Mouse (Mus musculus) hindbrain, embryonic 12.5 days (tissue): ENCODE measurements around the gene Csrp1. TPM values are rescaled to one million over a fixed set of nuclear protein-coding genes. Genes with fewer than 3 reads are reported as not detected.

ENCODE experiments used
- ATAC-seq: fragments of 200-750 bp; cut with Nextera tagmentation; 2 replicates; pipeline ENCODE4 v1.8.0; 2017; ENCODE audit warnings: moderate TSS enrichment; ENCODE audit not compliant: low FRiP score
- H3K27ac ChIP-seq: fragments of 300-500 bp; sonication (generic); 2 replicates; pipeline ENCODE4 v1.5.1; 2016; ENCODE audit warnings: mild to moderate bottlenecking
- H3K27me3 ChIP-seq: fragments of 300-500 bp; sonication (generic); 2 replicates; pipeline ENCODE4 v1.6.1; 2016; ENCODE audit warnings: mild to moderate bottlenecking
- H3K36me3 ChIP-seq: fragments of 300-500 bp; sonication (generic); 2 replicates; pipeline ENCODE4 v1.6.1; 2016; ENCODE audit warnings: mild to moderate bottlenecking
- H3K4me1 ChIP-seq: fragments of 300-500 bp; sonication (generic); 2 replicates; pipeline ENCODE4 v1.6.1; 2016
- H3K4me2 ChIP-seq: fragments of 300-500 bp; sonication (generic); replicated peaks from 2 replicates; pipeline ENCODE4 v1.6.1; 2016; ENCODE audit warnings: mild to moderate bottlenecking
- H3K4me3 ChIP-seq: fragments of 300-500 bp; sonication (generic); 2 replicates; pipeline ENCODE4 v1.5.1; 2016; ENCODE audit warnings: mild to moderate bottlenecking
- H3K9ac ChIP-seq: fragments of 300-500 bp; sonication (generic); 2 replicates; pipeline ENCODE4 v1.6.1; 2016; ENCODE audit warnings: mild to moderate bottlenecking, moderate library complexity
- H3K9me3 ChIP-seq: fragments of 300-500 bp; sonication (generic); replicated peaks from 2 replicates; pipeline ENCODE4 v1.6.1; 2016; ENCODE audit warnings: mild to moderate bottlenecking
- WGBS: fragments of 180-500 bp; shearing (Covaris S2); methylation state at CpG from one replicate; pipeline ENCODE4 v1.1.7; 2016; 5-methylcytosine and 5-hydroxymethylcytosine counted together
- polyA plus RNA-seq: library from polyadenylated mRNA; unstranded; fragments of >200 nt; fragmentation: Nextera tagmentation; extraction: Ambion mirVana; gene quantifications from 2 replicates; pipeline ENCODE4 v1.2.1, GENCODE M21; 2016

Gene Csrp1
- polyA plus RNA-seq, 1 experiment from 2014 or later, result 47.7 TPM

- H3K9ac ChIP-seq, result no peak overlapping the region; the same call in 1 of the 2 replicates
- peak overlapping the region; percentile 35; the same call in 1 of the 2 replicates for H3K27ac ChIP-seq
- peaks cover 30% of the 10 kb centered on the region for H3K27me3 ChIP-seq
- H3K9me3 ChIP-seq, result no peaks in the 10 kb centered on the region; the same call in 1 of the 2 replicates
- ATAC-seq, result peak; percentile 51
- peaks cover 17% of the 10 kb centered on the region for H3K4me1 ChIP-seq
- peak overlapping the region; percentile 55 for H3K4me2 ChIP-seq
- peak overlapping the region; percentile 30 for H3K4me3 ChIP-seq
- H3K36me3 ChIP-seq, result no peaks in the 10 kb centered on the region
- WGBS, result 1% methylated on average over 29 of the region's 29 CpGs
These were observed 20.7 kb upstream of the Csrp1 start for GRCm38 (mm10) chr1:135698996-135699705.

GRCm38 (mm10) chr1:135699892-135700291 is 20.0 kb upstream of the Csrp1 start:
- H3K27me3 ChIP-seq, result peaks cover 30% of the 10 kb centered on the region
- H3K4me3 ChIP-seq, result no peak overlapping the region
- H3K9ac ChIP-seq, result no peak overlapping the region
- no peak overlapping the region for H3K27ac ChIP-seq
- H3K4me2 ChIP-seq, result peak overlapping the region; percentile 55
- H3K4me1 ChIP-seq, result peaks cover 17% of the 10 kb centered on the region
- no peaks in the 10 kb centered on the region for H3K36me3 ChIP-seq
- ATAC-seq, result no peak
- H3K9me3 ChIP-seq, result no peaks in the 10 kb centered on the region; the same call in 1 of the 2 replicates
- WGBS, result 58% methylated on average over 2 of the region's 2 CpGs

GRCm38 (mm10) chr1:135700605-135701004 is 19.3 kb upstream of the Csrp1 start:
- peaks cover 30% of the 10 kb centered on the region for H3K27me3 ChIP-seq
- H3K4me3 ChIP-seq, result no peak overlapping the region
- H3K4me1 ChIP-seq, result peaks cover 17% of the 10 kb centered on the region
- no peaks in the 10 kb centered on the region; the same call in 1 of the 2 replicates for H3K9me3 ChIP-seq
- WGBS, result 2% methylated on average over 7 of the region's 7 CpGs
- no peaks in the 10 kb centered on the region for H3K36me3 ChIP-seq
- ATAC-seq, result peak; percentile 11; the same call in 1 of the 2 replicates
- no peak overlapping the region for H3K9ac ChIP-seq
- no peak overlapping the region for H3K27ac ChIP-seq
- no peak overlapping the region for H3K4me2 ChIP-seq

GRCm38 (mm10) chr1:135701314-135701713 is 18.5 kb upstream of the Csrp1 start:
- H3K27me3 ChIP-seq, result peaks cover 30% of the 10 kb centered on the region

GRCm38 (mm10) chr1:135702722-135703121 is 17.1 kb upstream of the Csrp1 start:
- no peak overlapping the region for H3K9ac ChIP-seq
- ATAC-seq, result no peak
- no peaks in the 10 kb centered on the region for H3K36me3 ChIP-seq
- no peak overlapping the region for H3K4me3 ChIP-seq
- H3K4me1 ChIP-seq, result peaks cover 17% of the 10 kb centered on the region
- H3K4me2 ChIP-seq, result no peak overlapping the region
- peaks cover 19% of the 10 kb centered on the region for H3K27me3 ChIP-seq
- 78% methylated on average over 2 of the region's 2 CpGs for WGBS
- no peaks in the 10 kb centered on the region for H3K9me3 ChIP-seq
- no peak overlapping the region for H3K27ac ChIP-seq

More at GRCm38 (mm10) chr1:135701314-135701713, 18.5 kb upstream of the Csrp1 start:
- peaks cover 17% of the 10 kb centered on the region for H3K4me1 ChIP-seq
- H3K4me3 ChIP-seq, result no peak overlapping the region
- no peaks in the 10 kb centered on the region; the same call in 1 of the 2 replicates for H3K9me3 ChIP-seq
- no peak overlapping the region for H3K9ac ChIP-seq
- no peaks in the 10 kb centered on the region for H3K36me3 ChIP-seq
- no peak overlapping the region for H3K27ac ChIP-seq
- ATAC-seq, result no peak
- H3K4me2 ChIP-seq, result no peak overlapping the region
- 43% methylated on average over 3 of the region's 3 CpGs for WGBS

GRCm38 (mm10) chr1:135704317-135704821 is 15.5 kb upstream of the Csrp1 start:
- Histone ChIP-seq H3K27me3 (peaks cover 6% of the 10 kb centered on the region), H3K4me2 (no peak overlapping the region), H3K4me3 (no peak overlapping the region), H3K9me3 (no peaks in the 10 kb centered on the region), H3K4me1 (peaks cover 2% of the 10 kb centered on the region), H3K36me3 (no peaks in the 10 kb centered on the region), H3K9ac (no peak overlapping the region), H3K27ac (no peak overlapping the region)
- WGBS, result 56% methylated on average over 3 of the region's 3 CpGs
- ATAC-seq, result no peak

- Histone ChIP-seq H3K4me2 (no peak overlapping the region), H3K9me3 (no peaks in the 10 kb centered on the region), H3K4me3 (no peak overlapping the region), H3K4me1 (no peaks in the 10 kb centered on the region), H3K9ac (no peak overlapping the region), H3K27ac (no peak overlapping the region), H3K27me3 (no peaks in the 10 kb centered on the region), H3K36me3 (no peaks in the 10 kb centered on the region)
- 51% methylated on average over 4 of the region's 4 CpGs for WGBS
- no peak for ATAC-seq
These were observed 11.5 kb upstream of the Csrp1 start for GRCm38 (mm10) chr1:135708369-135708768.

- Histone ChIP-seq H3K27me3 (no peaks in the 10 kb centered on the region), H3K27ac (no peak overlapping the region), H3K36me3 (no peaks in the 10 kb centered on the region), H3K9me3 (no peaks in the 10 kb centered on the region), H3K9ac (no peak overlapping the region), H3K4me1 (no peaks in the 10 kb centered on the region), H3K4me2 (no peak overlapping the region), H3K4me3 (no peak overlapping the region)
- 51% methylated on average over 7 of the region's 7 CpGs for WGBS
- no peak for ATAC-seq
These were observed 8.7 kb upstream of the Csrp1 start for GRCm38 (mm10) chr1:135711126-135711525.

- Histone ChIP-seq H3K9me3 (no peaks in the 10 kb centered on the region), H3K36me3 (no peaks in the 10 kb centered on the region), H3K27ac (no peak overlapping the region), H3K4me3 (no peak overlapping the region), H3K4me2 (no peak overlapping the region), H3K27me3 (no peaks in the 10 kb centered on the region), H3K9ac (no peak overlapping the region), H3K4me1 (no peaks in the 10 kb centered on the region)
- no peak for ATAC-seq
- WGBS, result 78% methylated on average over 9 of the region's 9 CpGs
These were observed 5.6 kb upstream of the Csrp1 start for GRCm38 (mm10) chr1:135714028-135714815.

- no peak for ATAC-seq
- Histone ChIP-seq H3K9ac (no peak overlapping the region), H3K36me3 (no peaks in the 10 kb centered on the region), H3K27ac (no peak overlapping the region), H3K9me3 (no peaks in the 10 kb centered on the region), H3K27me3 (no peaks in the 10 kb centered on the region), H3K4me2 (no peak overlapping the region), H3K4me1 (no peaks in the 10 kb centered on the region), H3K4me3 (no peak overlapping the region)
- 64% methylated on average over 3 of the region's 3 CpGs for WGBS
These were observed 4.8 kb upstream of the Csrp1 start for GRCm38 (mm10) chr1:135714901-135715609.

- Histone ChIP-seq H3K4me2 (no peak overlapping the region), H3K27me3 (no peaks in the 10 kb centered on the region), H3K27ac (no peak overlapping the region), H3K4me1 (no peaks in the 10 kb centered on the region), H3K9me3 (no peaks in the 10 kb centered on the region), H3K9ac (no peak overlapping the region), H3K4me3 (no peak overlapping the region), H3K36me3 (no peaks in the 10 kb centered on the region)
- 19% methylated on average over 9 of the region's 9 CpGs for WGBS
- peak; percentile 60 for ATAC-seq
These were observed 375 bp upstream of the Csrp1 start for GRCm38 (mm10) chr1:135719486-135719885.

- no peak for ATAC-seq
- no peaks in the 10 kb centered on the region for H3K36me3 ChIP-seq
- H3K27ac ChIP-seq, result no peak overlapping the region
- H3K9ac ChIP-seq, result no peak overlapping the region
- no peak overlapping the region for H3K4me3 ChIP-seq
- no peak overlapping the region for H3K4me2 ChIP-seq
- H3K4me1 ChIP-seq, result no peaks in the 10 kb centered on the region
- 57% methylated on average over 1 of the region's 1 CpGs for WGBS
- H3K27me3 ChIP-seq, result no peaks in the 10 kb centered on the region
- H3K9me3 ChIP-seq, result no peaks in the 10 kb centered on the region
These were observed 3.2 kb downstream of the Csrp1 start for GRCm38 (mm10) chr1:135723016-135723415.
